In the genomic region with DNA sequence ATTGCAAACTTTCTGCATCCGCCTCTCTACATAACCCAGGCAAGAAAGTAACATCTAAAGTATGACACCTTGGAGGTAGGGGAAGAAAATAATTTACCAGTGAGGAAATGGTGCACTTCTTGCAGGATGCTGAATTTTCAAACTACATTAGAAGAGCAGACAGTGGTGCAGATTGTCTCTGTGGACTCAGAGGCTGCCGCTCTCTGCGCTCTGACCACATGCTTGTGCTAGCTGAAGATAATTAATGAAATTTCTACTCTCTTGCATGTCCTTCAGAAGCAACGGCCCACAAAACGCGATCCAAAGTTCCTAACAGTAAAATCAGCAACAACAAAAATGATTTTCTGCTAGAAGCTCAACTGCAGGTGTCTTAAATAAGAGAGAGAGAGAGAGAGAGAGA, we compare ENCODE assay signal across 12 mouse cellular contexts. TPM values are rescaled to one million over a fixed set of nuclear protein-coding genes. Genes with fewer than 3 reads are reported as not detected.
DNase-seq lines count a peak whose midpoint lies in the region; ATAC-seq and TF ChIP-seq lines count a peak whose summit lies in the region.
"Had no signal": no experiment of that assay in that cellular context is flagged by ENCODE, and none has a peak within 500 bp of the region (broad histone marks: within the 10 kb centered on the region; RNA-seq: fewer than 3 reads in every experiment).

No protein-coding gene starts in this region.

- DNase-seq in heart, adult 11 months, result no peak
- no peak for DNase-seq in stomach, postnatal 0 days (ENCODE audit: low spot score)
- peak; percentile 39 for DNase-seq in kidney, postnatal 10 days
- no peak for DNase-seq in urinary bladder, adult 18-20 months (ENCODE audit: low spot score in 2 of 2)
- DNase-seq: cerebellum, adult 9-11 months had no signal

- no peak for TF ChIP-seq EP300 in stomach, postnatal 0 days (optimal IDR thresholded peaks at IDR 0.05)

- no peaks in the 10 kb centered on the region for H3K27me3 ChIP-seq in heart, embryonic 14.5 days (ENCODE audit: control insufficient read depth, insufficient read depth, low read length)
- H3K27me3 ChIP-seq in stomach, embryonic 16.5 days (ENCODE audit: control insufficient read depth, insufficient read depth, low read length), result no peaks in the 10 kb centered on the region
- H3K27me3 ChIP-seq in stomach, postnatal 0 days (ENCODE audit: control insufficient read depth, insufficient read depth, low read length), result no peaks in the 10 kb centered on the region
- no peaks in the 10 kb centered on the region for H3K27me3 ChIP-seq in intestine, postnatal 0 days (replicated peaks; ENCODE audit: control insufficient read depth, insufficient read depth, low read length)
- H3K27me3 ChIP-seq: CH12.LX; embryonic facial prominence, embryonic 15.5 days; limb, embryonic 13.5 days; lung, embryonic 15.5 days had no signal

- H3K36me3 ChIP-seq in heart, embryonic 14.5 days (ENCODE audit: control insufficient read depth, insufficient read depth, low read length), result no peaks in the 10 kb centered on the region
- no peaks in the 10 kb centered on the region for H3K36me3 ChIP-seq in stomach, embryonic 16.5 days (ENCODE audit: control insufficient read depth, insufficient read depth, low read length)
- no peaks in the 10 kb centered on the region for H3K36me3 ChIP-seq in stomach, postnatal 0 days (ENCODE audit: control insufficient read depth, insufficient read depth, low read length)
- H3K36me3 ChIP-seq in intestine, postnatal 0 days (ENCODE audit: control insufficient read depth, insufficient read depth), result no peaks in the 10 kb centered on the region
- H3K36me3 ChIP-seq: embryonic facial prominence, embryonic 15.5 days; limb, embryonic 13.5 days; lung, embryonic 15.5 days had no signal

- peak overlapping the region; percentile 32 for H3K4me2 ChIP-seq in heart, embryonic 14.5 days (ENCODE audit: low read length)
- no peak overlapping the region for H3K4me2 ChIP-seq in stomach, embryonic 16.5 days (ENCODE audit: low read depth, low read length)
- H3K4me2 ChIP-seq in stomach, postnatal 0 days (replicated peaks; ENCODE audit: low read depth), result no peak overlapping the region
- H3K4me2 ChIP-seq in intestine, postnatal 0 days (replicated peaks; ENCODE audit: low read depth), result no peak overlapping the region
- H3K4me2 ChIP-seq: embryonic facial prominence, embryonic 15.5 days; limb, embryonic 13.5 days; lung, embryonic 15.5 days had no signal

- H3K9ac ChIP-seq in heart, embryonic 14.5 days (ENCODE audit: low read length), result no peak overlapping the region; the same call in 1 of the 2 replicates
- H3K9ac ChIP-seq in stomach, embryonic 16.5 days (ENCODE audit: low read length), result 0 out of 2 replicates have a peak overlapping the region, but pooled peaks have one; percentile 16
- H3K9ac ChIP-seq in stomach, postnatal 0 days (ENCODE audit: low read length), result no peak overlapping the region
- no peak overlapping the region for H3K9ac ChIP-seq in intestine, postnatal 0 days (ENCODE audit: low read depth, low read length)
- H3K9ac ChIP-seq: embryonic facial prominence, embryonic 15.5 days; limb, embryonic 13.5 days; lung, embryonic 15.5 days had no signal

- no peak overlapping the region for H3K27ac ChIP-seq in heart, embryonic 14.5 days (replicated peaks in 1 of 2; ENCODE audit: control insufficient read depth in 1 of 2, insufficient read depth in 1 of 2, low read depth in 2 of 2, low read length in 2 of 2)
- H3K27ac ChIP-seq in stomach, embryonic 16.5 days (ENCODE audit: low read length), result no peak overlapping the region
- no peak overlapping the region for H3K27ac ChIP-seq in stomach, postnatal 0 days (replicated peaks)
- H3K27ac ChIP-seq in intestine, postnatal 0 days (ENCODE audit: low read depth, low read length), result no peak overlapping the region
- H3K27ac ChIP-seq: embryonic facial prominence, embryonic 15.5 days; limb, embryonic 13.5 days; lung, embryonic 15.5 days had no signal

- H3K4me1 ChIP-seq in heart, embryonic 14.5 days (ENCODE audit: control insufficient read depth in 2 of 2, insufficient read depth in 2 of 2, low read length in 2 of 2), result peaks cover 0 to 3% of the 10 kb centered on the region in 2 experiments; a peak in 1 of 4 replicates
- no peaks in the 10 kb centered on the region for H3K4me1 ChIP-seq in stomach, embryonic 16.5 days (ENCODE audit: control insufficient read depth, insufficient read depth, low read length)
- H3K4me1 ChIP-seq in stomach, postnatal 0 days (replicated peaks; ENCODE audit: control insufficient read depth, insufficient read depth), result no peaks in the 10 kb centered on the region
- no peaks in the 10 kb centered on the region for H3K4me1 ChIP-seq in intestine, postnatal 0 days (replicated peaks; ENCODE audit: control insufficient read depth, insufficient read depth, low read length)
- H3K4me1 ChIP-seq: embryonic facial prominence, embryonic 15.5 days had no signal

- WGBS in heart, embryonic 14.5 days, result 68% methylated on average over 6 of the region's 6 CpGs
- WGBS in stomach, embryonic 16.5 days, result 53% methylated on average over 6 of the region's 6 CpGs
- 76% methylated on average over 6 of the region's 6 CpGs for WGBS in stomach, postnatal 0 days
- 84% methylated on average over 6 of the region's 6 CpGs for whole genome bisulfite sequencing in intestine, postnatal 0 days

- TF ChIP-seq CTCF in stomach, postnatal 0 days (IDR thresholded peaks at IDR 0.05; ENCODE audit: low read depth), result no peak
- no peak for TF ChIP-seq CTCF in intestine, postnatal 0 days (IDR thresholded peaks at IDR 0.05; ENCODE audit: low read depth)

- no peak for ATAC-seq in heart, embryonic 14.5 days (ENCODE audit: insufficient number of reproducible peaks, insufficient read depth, low FRiP score, low read depth)
- no peak for ATAC-seq in stomach, embryonic 16.5 days (ENCODE audit: insufficient read depth, low FRiP score)
- ATAC-seq in stomach, postnatal 0 days (ENCODE audit: low FRiP score, low TSS enrichment), result no peak
- ATAC-seq in intestine, postnatal 0 days, result no peak

- H3K4me3 ChIP-seq in heart, embryonic 14.5 days (ENCODE audit: control insufficient read depth in 1 of 2, insufficient read depth in 1 of 2, low read depth in 1 of 2, low read length in 2 of 2), result no peak overlapping the region
- H3K4me3 ChIP-seq in stomach, embryonic 16.5 days (replicated peaks; ENCODE audit: low read length), result no peak overlapping the region
- no peak overlapping the region for H3K4me3 ChIP-seq in stomach, postnatal 0 days (ENCODE audit: low read depth, low read length)
- no peak overlapping the region for H3K4me3 ChIP-seq in intestine, postnatal 0 days (ENCODE audit: low read depth, low read length)
- H3K4me3 ChIP-seq: embryonic facial prominence, embryonic 15.5 days; limb, embryonic 13.5 days; lung, embryonic 15.5 days had no signal

- H3K9me3 ChIP-seq in heart, embryonic 14.5 days (ENCODE audit: control insufficient read depth, low read length), result no peaks in the 10 kb centered on the region
- H3K9me3 ChIP-seq in stomach, embryonic 16.5 days (replicated peaks; ENCODE audit: control insufficient read depth, low read length), result no peaks in the 10 kb centered on the region
- H3K9me3 ChIP-seq in stomach, postnatal 0 days (ENCODE audit: control insufficient read depth, low read length), result no peaks in the 10 kb centered on the region
- no peaks in the 10 kb centered on the region for H3K9me3 ChIP-seq in intestine, postnatal 0 days (ENCODE audit: control insufficient read depth)
- H3K9me3 ChIP-seq: embryonic facial prominence, embryonic 15.5 days; limb, embryonic 13.5 days; lung, embryonic 15.5 days had no signal

RNA-seq across cellular contexts. Expression of a gene that starts 4.8 kb away (rescaled TPM):
- 8.6 and 11.9 TPM in 2 replicates for polyA plus RNA-seq in heart, embryonic 14.5 days (2014; fragmentation: Nextera tagmentation; extraction: Ambion mirVana)
- 3.0 and 3.7 TPM in 2 replicates for polyA plus RNA-seq in stomach, embryonic 16.5 days (2015; fragmentation: Nextera tagmentation; extraction: Ambion mirVana)
- 0.93 and 1.3 TPM in 2 replicates for polyA plus RNA-seq in stomach, postnatal 0 days (2015; fragmentation: Nextera tagmentation; extraction: Ambion mirVana)
- 0.64 and 0.73 TPM in 2 replicates for polyA plus RNA-seq in intestine, postnatal 0 days (2015; fragmentation: Nextera tagmentation; extraction: Ambion mirVana)
